Mouse (Mus musculus): ENCODE measurements around the gene Dnmt3b.
A peak's percentile ranks its signal among the peaks of the same experiment; 100 is the strongest.

The Dnmt3b gene

DNA sequence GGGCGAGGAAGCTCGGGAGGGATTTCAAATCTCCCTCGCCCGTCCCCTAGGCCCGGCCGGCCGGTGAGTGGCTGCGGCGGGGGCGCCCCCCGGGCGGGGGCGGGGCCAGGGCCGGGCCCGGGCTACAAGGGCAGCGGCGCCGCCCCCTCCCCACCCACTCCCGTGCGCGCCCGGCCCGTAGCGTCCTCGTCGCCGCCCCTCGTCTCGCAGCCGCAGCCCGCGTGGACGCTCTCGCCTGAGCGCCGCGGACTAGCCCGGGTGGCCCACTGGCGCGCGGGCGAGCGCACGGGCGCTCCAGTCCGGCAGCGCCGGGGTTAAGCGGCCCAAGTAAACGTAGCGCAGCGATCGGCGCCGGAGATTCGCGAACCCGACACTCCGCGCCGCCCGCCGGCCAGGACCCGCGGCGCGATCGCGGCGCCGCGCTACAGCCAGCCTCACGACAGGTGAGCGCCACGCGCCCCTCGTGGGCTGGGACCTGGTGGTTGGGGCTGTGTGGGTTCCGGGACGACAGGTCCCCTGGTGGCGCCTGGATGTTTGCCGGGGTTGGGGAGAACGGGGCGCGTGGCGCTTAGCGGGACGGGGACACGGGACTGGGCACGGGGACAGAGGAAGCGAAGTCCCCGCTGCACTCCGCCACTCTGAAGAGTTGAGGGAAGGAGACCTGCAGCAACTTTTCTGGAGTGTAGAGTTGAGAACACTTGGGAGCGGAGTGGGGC is at the start of gene Dnmt3b:
Dnmt3b (plus strand) TSS at position 153 of the 716 bp plus-strand sequence.
- DNase-seq (ENCODE audit: low spot score) = peak; percentile 35

DNA sequence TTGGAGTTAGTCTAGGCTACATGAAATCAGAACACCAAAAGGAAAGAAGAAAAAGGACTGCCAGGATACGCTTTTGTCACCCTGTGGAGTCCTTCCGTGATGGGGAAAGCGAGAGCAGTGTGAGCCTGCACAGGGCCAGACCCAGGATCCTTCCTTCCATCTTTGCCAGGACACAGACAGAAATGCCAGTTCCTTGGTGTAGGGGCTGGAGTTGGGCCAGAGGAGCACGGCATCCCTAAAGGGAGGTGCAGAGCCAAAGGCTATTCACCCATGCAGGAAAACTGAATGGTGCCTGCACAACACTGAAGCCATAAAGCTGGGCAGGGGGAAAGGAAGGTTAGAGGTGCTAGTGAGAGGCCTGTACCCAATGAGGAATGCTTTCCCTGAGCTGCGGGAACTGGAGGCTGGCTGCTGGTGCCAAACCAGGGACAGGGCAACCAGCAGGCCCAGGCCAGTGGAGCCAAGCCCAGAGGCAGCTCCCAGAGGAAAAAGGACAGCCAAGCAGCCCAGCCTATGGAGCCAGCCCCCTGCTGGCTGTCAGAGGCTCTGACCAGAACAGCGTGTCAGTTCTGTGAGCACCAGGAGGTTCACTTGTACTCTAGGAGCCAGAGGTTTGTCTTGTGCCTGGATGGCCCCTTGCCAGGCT is 49.1 kb upstream of the Dnmt3b start:
- DNase-seq (ENCODE audit: low spot score) = peak; percentile 21

DNA sequence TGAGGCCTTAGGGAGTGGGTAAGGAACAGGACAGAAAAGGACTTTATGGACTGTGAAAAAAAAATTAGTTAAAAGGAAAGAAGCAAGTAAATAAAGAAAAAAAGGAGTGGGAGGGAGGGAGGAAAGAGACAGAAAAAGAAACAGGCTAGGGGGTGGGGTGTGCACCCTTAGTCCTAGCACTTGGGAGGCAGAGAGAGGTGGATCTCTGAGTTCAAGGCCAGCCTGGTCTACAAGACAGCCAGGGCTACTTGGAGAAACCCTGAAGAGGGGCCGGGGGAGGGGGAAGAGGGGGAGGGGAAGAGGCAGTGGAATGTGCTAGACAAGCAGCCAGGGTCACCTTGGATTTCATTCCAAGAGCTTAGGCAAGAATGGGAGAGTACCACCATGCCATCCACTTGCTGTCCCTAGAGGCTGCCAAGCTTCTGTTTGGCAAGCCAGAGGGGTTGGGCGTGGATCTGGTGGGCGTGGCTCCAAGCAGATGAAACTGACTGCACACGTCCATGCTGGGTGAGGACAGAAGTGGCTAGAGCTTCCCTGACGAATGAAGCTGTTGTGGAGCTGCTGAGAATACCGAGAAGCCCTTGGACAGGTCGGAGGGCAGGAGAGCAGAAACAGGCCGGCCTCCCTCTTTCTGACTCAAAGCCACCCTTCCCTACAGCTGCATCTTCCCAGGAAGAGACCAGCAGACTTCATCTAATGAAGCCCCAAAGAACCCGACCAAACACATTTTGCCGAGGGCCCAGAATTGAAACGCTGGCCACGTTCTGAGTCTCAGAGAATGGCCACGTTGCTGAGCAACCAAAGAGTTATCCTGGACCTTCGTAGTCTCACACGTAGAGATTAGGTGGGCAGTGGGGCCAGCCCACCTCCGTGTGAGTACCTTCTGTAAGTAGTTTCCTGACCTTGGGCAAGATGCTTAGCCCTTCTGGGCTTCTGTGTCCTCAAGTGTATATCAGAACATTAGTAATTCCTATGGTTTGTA is 48.3 kb upstream of the Dnmt3b start:
- peak; percentile 38 for DNase-seq (ENCODE audit: low spot score)

DNA sequence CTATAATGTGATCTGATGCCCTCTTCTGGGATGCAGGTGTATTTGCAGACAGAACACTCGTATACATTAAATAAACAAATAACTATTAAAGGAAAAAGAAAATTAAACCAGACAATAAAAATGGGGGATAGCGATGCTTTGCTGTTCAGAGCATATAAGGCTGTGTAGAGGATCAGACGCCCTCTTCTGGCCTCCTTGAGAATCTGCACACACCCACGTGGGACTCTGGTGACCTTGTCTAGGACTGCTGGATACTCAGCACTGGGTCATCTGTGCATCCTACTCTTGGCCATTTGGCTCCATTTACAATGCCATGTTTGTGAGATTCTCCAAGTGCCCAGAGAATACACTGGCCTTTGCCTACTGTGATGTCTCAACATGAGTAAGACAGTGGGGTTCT is 45.5 kb upstream of the Dnmt3b start:
- DNase-seq (ENCODE audit: low spot score) = no peak

DNA sequence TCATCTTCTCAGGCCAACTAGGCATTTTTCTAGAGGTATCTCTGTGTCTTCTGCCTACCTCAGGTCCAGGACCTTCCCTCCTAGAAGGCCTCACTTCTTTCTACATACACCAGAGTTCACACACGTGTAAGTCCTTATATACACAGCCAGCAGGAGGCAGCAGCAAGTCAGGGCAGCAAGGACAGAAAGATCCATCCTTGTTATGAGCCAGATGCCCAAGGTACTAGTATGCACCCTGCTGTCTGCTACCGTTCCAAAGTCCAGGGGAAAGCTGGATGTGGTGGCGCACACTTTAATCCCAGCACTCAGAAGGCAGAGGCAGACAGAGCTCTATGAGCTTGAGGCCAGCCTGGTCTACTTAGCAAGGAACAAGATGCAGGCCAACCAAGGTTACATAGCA is 42.8 kb upstream of the Dnmt3b start:
- peak; percentile 16 for DNase-seq (ENCODE audit: low spot score)

DNA sequence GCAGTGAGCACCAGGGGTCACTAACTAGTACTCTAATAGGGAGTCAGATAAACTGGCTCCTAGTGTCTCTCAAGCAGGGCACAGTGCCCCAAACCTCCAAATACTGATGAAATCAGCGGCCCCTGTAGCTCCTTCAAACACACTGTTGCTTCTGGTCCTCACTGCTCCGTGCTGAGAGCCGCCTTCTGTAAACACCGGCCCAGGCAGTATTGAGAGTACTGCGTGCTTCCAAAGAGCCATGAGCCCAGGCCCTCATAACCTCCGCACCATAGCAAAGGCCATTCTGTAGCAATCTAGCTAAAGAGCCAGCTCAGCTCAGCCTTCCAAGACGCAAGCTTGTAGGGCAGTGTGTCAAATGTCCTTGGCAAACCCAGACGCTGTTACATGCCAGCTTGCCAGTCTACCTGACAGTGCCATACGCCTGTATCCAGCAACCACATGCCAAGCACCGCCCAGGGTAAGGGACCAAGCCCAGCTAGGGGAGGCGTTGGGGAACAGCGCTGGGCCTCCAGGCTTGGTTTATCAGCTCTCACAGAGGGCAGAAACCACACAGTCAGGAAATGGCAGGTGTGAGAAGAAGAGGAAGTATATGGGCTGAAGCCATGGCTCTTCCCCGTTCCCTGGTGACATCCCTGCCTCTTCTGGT is 41.3 kb upstream of the Dnmt3b start:
- peak; percentile 36 for DNase-seq (ENCODE audit: low spot score)

DNA sequence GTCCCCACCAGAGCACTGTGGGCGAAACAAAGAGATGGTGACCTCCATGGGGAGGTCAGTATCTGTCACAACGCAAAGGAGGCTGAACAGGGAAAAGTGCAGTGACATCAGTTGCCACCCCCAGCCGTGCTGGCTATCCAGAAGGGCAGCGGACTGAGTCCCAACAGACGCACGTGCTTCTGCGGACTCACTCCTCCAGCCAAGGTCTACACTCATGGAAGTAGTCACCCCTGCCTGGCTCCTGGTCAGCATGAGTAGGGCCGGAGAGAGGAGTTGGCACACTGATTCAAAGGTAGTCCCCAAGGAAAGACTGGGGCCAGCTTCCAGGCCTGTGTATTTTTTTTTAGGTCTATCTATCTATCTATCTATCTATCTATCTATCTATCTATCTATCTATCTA is 40.2 kb upstream of the Dnmt3b start:
- DNase-seq (ENCODE audit: low spot score) = no peak

DNA sequence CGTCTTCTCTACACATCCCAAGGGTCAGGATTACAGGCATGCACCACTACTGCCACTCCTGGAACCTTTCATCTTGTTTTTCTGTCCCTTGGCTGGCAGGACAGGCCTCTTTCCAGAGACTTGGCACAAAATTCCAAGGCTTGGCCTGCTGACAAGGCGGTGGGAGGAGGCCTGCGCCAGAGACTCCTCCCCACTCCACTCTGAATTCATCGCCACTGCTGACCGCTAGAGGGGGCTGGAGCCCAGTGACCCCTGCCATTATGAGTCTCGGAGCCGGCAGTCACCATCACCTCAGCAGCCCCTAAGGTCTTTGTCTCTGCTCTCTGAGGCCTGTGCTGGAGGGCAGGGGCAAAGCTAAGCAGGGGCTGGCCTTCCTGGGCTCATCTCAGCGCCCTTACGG is 39.7 kb upstream of the Dnmt3b start:
- DNase-seq (ENCODE audit: low spot score) = peak; percentile 90

DNA sequence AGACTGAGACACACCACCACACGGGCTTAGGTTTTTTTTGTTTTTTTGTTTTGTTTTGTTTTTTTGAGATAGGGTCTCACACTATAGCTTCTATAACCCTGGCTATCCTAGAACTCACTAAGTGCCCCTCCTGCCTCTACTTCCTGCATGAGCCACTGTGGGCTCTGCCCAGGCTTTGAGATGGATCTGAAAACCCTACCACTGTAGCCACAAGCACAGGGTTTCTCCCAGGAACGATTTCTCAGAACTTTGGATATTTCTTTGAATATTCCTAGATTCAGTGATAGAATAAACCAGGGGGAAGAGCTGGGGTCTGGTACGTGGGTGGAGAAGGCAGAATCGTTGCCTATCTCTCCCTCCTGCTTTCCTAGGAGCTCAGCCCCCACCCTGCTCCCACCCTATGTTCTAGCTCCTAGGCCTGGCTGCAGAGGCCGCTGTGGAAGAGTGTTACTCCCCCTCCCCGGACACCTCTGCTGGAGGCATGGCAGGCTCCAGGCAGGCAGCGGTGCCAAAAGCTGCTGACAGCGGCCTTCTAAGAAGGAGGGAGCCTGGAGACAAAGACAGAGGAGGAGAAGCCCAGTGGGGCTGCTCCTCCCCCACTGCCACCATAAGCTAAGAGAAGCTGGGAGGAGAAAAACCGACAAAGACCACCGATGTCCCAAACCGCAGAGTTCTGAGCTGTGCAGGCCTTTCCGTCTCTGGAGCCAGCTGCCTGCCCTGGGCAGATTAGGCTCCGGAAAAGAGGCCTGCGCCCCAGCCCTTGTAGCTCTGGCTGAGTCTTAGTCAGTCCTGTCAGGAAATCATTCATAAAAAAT is 38.6 kb upstream of the Dnmt3b start:
- DNase-seq (ENCODE audit: low spot score) = no peak

DNA sequence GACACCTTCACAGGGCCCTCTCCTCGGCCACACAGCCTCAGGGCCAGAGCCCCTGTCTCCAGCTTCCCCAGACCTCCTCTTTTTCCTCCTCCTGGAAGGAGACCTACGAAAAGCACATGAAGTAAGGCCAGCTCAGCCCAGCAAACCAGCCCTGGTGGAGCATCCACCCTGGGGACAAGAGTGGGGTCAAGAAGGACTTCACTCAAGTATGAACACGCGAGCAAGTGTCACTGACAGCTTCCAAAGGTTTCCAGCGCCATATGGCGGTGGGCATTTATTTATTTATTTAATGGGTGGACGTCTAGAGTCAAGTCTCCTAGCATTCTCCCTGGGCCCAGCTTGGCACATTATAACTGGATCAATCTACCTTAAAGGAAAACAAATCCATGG is 38.0 kb upstream of the Dnmt3b start:
- no peak for DNase-seq (ENCODE audit: low spot score)

DNA sequence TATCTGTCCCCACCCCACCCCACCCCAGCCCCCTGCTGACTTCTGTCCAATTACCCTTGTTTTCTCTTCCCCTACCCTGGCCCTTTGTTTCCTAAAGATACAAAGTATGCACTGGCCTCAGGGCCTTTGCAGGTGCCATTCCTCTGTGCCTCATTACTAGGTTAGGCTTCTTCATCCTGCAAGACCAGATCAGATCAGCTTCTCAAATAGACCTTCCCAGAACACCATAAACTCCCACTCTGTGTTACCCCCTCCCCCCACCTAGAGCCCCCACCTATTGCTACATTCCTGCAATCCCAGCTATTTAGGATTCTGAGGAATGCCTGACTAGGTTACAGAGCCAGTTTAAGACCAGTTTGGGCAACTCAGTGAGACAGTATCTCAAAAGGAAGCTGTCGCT is 37.5 kb upstream of the Dnmt3b start:
- DNase-seq (ENCODE audit: low spot score) = no peak

DNA sequence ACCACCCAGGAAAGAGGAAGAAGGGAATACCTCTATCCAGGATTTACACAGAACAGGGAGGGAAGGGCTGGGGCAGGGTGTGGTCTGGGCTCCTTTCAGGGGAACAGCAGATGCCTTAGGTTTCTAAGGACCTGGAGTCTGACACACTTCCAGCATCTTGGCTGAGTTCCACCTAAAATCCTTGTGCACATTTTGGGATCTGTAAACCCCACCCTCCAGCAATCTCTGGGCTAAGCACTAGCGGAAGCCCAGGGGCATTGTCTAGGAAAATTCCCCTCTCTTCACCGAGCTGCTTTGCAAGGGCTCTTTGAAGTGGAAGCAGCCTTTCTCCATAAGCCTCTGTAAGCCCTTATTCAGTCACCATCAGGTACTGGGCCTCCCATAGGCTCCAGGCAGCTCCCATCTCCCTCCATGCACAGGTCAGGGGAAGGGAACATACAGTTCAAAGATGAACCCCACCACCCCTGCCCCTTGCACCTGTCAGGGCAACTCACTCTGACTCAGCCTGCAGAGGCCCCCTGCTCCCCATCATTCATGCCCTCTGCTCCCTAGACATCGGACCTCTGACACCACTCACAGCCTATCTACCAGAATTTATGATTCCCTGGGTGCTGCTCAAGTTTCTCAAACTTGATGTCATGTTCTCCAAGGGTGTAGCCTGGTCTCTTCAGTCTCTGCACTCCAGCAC is 36.5 kb upstream of the Dnmt3b start:
- DNase-seq (ENCODE audit: low spot score) = peak; percentile 21

DNA sequence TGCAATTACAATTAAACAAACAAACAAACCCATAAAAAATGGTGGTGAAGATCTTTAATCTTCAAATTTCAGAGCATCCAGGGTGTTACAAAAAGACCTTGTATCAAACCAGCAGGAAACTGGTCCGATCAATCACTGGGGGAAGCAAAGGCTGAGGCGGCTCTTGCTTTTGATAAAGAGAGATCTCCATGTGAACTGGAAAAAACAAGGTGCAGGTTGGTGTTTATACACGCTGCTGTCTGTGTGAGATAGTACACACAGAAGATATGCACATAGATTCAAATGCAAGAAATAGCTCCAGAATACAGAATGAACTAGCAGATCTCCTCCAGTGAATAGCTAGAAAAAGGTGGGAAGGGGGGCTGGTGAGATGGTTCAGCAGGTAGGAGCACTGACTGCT is 32.4 kb upstream of the Dnmt3b start:
- no peak for DNase-seq (ENCODE audit: low spot score)

DNA sequence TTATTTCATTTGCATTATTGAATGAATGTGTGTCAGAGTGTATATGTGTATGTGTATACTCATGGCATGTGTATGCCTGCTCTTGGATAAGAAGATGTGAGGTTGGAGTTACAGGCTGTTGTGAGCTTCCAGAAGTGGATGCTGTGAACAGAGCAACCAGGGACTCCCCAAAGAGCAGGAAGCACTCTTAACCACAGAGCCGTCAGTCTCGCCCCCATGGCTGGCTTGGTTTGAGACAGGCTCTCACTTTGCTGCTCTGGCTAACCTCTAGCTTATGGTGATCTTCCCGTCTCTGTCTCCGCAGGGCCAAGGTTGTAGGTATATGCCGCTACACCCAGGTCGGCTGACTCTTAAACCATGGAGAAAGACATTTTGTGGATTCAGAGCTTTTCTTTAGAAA is 30.8 kb upstream of the Dnmt3b start:
- DNase-seq (ENCODE audit: low spot score) = no peak

DNA sequence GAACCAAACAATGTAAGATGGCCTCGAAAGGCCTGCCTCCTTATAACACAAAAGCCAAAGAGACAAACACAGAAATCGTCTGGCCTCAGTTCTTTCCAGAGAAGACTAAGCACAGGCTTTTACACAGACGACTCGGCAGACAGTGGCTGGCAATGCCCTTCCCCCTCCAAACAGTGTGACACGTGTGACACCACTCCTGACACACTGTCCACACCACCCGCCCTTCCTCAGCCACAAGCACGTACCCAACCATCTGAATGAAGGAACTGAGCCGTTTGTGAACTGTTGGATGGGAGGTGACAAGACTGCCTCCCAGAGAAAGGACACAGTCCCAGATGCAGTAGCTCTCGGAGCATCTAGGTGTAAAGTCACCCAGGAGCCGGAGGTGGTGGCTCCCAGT is 30.4 kb upstream of the Dnmt3b start:
- no peak for DNase-seq (ENCODE audit: low spot score)

DNA sequence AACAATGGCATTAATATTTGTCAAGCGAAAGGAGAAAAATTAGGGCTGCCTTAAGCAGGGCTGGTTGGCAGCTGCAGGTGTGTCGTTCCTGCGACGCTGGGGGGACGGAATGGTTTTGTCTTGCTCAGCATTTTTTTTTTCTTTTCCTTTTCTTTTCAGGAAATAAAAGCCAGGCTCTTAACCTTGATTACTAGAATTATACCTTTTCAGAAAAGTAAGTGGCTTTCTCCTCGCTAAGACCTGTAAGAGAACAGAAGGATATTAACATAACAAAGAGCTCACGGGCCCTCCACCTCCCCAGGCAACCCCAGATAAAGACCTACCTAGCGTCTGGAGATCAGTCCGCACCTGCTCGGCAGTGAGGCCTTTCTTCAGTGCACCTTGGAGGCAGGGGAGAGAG is 26.8 kb upstream of the Dnmt3b start:
- no peak for DNase-seq (ENCODE audit: low spot score)

DNA sequence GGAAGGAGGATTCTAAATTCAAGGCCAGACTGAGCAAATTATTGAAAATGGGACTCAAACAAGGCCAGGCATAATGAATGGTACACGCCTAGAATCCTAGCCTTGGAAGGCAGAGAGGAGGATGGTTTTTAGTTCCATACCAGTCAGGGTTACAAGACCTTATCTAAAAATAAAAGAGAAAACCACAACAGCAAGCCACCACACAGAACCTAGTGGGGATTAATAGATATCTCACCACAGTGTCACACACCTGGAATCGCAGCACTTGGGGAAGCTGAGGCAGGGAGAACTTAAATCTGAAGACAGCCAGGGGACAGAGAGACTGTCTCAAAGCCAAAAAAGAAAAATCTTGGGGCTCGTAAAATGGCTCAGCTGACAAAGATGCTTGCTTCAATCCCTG is 18.3 kb upstream of the Dnmt3b start:
- no peak for DNase-seq (ENCODE audit: low spot score)

DNA sequence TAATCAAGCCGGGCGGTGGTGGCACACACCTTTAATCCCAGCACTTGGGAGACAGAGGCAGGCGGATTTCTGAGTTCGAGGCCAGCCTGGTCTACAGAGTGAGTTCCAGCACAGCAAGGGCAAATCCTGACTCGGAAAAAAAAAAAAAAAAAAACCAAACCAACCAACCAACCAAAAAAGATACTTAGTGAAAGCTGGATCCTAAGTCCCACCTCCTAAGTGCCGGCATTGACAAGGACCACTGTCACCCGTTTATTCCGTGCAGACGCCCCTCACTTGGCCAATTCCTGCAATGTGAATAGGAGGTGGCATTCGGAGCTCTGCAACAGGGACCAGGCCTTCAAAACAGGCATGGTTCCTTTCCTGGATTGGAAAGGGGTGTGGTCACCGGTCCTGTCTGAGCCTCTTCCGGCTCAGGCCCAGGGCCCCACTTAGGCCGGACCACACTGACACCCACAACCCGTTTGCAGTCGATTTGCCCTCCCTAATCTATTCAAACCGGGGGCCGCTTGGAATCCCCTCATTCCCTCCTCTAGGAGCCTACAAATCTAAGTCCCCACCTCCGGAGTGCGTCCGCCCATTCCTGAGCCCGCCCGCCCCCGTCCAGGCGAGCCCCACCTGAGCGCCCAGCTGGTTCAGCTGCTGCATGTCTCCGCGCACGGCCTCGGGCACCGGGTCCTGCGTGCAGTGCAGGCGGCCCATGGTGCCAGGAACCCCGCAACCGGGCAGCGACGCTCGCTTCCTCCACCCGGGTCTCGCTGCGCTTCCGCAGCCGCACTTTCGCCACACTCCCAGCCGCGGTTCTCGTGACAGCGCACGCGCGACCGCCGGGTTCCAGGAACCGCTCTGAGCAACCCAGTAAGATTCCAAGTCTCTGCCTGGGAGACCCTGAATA is 17.0 kb upstream of the Dnmt3b start, which contains the start of gene Commd7:
Commd7 (minus strand) TSS at position 806 of the 895 bp plus-strand sequence.
- peak; percentile 81 for DNase-seq (ENCODE audit: low spot score)

DNA sequence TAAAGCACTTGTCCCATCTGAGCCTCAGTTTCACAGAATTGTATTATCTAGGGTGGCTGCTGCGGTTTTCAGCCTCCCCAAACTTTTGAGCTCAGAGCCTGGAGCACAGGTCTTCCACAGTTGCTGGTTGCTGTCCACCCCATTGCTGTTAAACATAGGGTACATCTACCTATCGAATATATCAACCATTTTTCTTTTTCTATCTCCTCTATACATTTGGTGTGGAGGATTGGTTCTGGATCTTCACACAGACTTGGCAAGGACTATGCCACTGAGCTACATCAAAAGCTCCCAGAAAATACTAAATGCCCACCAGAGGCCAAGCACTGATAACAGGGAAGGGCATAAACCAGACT is 16.4 kb upstream of the Dnmt3b start:
- DNase-seq (ENCODE audit: low spot score) = no peak

DNA sequence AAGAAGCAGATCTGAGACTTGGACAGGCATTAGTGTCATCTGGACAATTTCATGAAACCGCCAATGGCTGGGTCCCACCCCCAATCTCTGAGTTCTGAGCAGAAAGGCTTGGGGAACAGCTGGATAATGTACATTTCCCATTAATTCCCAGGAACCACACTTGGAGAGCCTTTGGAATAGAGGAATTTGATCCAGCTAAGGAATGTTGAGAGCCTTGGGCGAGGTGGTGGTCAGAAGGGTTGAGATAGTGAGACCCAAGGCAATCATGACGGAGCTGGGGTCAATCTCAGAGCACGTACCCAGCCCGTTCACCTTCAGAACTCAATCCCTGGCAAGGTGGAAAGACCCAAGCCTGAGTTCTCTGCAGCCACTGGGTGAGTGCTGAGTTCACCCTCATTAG is 16.0 kb upstream of the Dnmt3b start:
- DNase-seq (ENCODE audit: low spot score) = no peak
